Mouse (Mus musculus) telencephalon, adult 2 months (tissue): ENCODE measurements at regions not wholly inside any gene's neighbourhood (a gene's known extent, or its start where the extent isn't known, plus 50 kb on each side); places are given as distances from the start of the nearest gene placed in this dataset.
"Not testable (repeated sequence)": the region's sequence is repeated elsewhere in the genome, so short reads cannot be mapped to it uniquely, and the experiment has no call there.

ENCODE experiments used
- DNase-seq: peaks from one replicate; pipeline ENCODE4 v3.0.0-alpha.2; 2011; ENCODE audit warnings: low read depth, low spot score

DNA sequence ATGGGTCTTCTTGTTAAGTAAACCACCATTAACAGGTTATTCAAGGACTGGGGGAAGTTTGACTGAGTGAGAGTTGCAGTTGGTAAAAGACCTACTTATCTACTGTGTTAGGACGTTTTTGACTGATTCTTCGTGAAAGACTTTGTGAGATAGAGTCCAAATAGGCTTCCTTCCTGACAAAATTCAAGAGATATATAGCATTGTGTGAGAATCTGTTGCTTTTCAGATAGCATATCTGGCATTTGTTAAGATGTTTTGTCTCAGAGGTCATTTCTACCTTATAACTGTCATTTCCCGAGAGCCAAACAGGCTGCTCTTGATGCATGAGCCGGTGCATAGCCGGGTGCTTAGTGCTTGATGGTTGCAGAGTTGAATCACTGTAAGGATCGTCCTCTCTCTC, 214.8 kb downstream of the Pten start:
- DNase-seq, result no peak

DNA sequence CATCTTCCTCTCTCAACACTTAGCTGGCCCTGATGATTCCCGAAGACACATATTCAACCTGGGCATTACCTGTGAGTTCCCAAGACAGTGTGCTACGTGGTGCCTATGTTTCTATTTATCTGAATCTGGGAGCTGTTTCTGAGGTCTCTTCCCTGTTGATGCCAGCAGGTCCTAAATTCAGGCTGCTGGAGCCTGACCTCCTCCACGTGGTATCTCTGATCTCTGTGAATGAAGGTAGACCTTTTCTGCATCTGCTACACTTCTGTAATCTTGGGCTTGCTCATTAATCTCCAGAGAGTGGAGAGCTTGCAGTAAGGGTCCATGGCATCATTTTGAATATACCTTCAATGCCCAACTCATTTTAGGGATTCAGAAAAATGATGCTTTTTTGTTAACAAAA, 215.8 kb downstream of the Pten start:
- no peak for DNase-seq

DNA sequence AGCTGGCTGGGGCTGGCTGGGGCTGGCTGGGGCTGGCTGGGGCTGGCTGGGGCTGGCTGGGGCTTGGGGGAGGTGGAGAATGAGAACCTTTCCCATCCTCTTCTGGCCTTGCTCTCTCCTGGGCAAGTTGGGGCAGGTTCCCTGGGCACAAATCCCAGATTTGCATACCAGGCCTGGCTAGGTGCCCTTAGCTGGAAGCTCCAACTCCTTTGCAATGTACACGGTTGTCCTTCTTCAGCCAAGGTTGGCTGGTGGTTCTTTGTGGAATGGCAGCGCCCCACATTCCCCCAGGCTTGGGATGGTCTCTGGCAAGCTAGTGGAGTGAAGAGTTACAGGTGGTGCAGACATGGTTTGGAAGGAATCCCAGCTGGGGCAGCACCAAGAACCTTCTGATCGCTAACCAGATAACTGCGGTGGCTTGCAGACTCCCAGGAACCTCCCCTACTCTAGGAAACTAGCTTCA, 217.5 kb downstream of the Pten start:
- DNase-seq, result no peak

DNA sequence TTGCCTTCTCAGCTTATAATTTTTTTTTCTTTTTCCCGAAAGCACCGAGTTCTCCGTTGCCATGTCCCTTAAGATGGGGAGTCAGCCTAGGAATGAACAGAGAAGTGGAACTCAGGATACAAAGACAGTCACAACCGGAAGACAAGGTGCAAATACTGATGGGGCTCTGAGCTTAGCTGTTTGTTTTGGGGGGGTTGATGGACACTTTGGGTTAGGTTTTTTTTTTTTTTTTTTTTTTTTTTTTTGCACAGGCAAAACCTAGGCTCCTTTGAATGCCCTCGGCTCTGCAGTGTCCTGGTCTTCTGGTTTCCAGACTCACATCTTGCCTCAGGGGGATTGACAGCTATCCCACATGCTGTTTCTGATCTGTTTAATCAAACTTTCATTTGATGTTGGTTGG, 218.0 kb downstream of the Pten start:
- DNase-seq, result no peak

DNA sequence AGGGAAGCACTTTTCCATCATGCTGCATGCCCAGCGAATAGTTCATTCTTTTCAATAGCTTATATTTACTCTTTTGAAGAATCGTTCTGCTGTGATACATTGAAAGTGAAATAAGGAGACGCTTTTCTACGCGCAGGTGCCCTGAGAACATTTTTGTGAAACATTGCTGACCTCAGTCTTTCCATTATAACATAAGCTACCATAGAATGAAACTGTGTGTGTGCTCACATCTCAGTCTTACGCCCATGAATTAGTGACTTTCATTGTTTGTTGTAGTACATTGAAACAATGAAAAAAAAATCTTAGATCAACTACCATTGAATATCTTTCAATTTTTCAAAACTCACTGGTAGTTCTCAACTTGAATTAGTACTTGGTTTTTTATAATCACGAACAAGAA, 219.2 kb downstream of the Pten start:
- DNase-seq, result no peak

DNA sequence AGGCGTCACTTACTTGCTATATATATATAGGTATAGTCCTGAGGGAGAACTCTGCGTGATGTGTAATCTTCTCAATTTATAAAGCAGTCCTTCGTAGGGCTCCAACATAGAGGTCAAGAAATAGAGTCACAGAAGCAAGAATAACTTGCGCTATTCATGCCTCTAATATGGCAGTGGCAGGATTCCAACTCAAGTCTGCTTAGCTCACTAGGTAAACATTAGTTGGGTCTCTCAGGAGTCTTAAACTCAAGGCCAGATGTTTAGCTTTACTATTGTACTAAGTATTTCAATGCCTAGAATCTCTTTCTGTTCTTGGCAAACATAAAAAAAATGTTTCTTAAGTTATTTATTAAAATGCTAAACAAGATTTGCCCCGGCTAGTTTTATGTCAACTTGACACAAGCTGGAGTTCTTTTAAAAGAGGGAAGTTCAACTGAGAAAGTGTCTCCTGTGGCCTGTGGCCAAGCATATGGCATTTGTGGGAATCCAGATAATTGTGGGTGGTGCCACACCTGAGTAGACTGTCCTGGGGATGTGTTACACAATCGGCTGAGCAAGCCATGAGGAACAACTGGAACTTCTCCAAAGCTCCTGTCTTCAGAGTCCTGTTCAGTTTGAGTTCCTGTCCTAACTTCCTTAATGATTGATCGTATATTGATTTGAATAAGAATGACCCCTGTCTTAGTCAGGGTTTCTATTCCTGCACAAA, 220.9 kb downstream of the Pten start:
- no peak for DNase-seq

DNA sequence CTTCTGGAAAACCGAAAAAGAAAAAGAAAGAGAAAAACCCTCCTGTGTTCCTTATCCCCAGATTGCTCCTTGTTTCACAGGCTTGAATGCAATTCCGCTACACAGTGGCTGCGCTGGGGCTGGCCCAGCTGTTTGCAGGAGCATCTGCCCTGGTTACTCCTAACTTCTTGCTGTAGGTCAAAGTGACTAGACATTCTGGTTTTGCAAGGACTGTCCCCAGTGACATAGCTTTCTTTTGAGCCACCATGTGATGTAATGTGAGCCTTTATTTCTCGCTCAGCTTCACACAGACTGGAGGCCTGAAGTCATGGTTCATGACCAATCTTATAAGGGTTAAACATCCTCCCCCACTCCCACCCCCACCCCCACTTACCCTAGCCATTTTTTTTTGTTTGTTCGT, 222.8 kb downstream of the Pten start:
- no peak for DNase-seq

DNA sequence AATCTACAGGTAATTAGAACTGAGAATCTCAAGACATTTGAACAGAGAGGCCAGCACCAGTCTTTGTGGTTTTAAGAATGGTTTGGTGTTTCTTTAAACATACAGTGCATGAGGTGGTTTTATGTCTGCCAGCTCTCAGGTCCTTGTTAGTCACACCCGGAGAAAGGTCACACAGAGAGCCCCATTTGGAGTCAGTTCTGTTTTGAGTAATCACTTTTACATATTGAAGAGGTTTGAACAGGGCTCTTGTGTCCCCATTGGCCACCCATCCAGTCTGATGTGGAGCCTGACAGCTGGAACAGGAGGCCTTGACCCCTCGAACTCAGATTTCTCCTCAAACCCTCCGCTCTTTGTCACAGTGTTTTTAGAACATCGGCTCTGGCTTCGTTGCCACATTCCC, 231.4 kb downstream of the Pten start:
- DNase-seq, result no peak

DNA sequence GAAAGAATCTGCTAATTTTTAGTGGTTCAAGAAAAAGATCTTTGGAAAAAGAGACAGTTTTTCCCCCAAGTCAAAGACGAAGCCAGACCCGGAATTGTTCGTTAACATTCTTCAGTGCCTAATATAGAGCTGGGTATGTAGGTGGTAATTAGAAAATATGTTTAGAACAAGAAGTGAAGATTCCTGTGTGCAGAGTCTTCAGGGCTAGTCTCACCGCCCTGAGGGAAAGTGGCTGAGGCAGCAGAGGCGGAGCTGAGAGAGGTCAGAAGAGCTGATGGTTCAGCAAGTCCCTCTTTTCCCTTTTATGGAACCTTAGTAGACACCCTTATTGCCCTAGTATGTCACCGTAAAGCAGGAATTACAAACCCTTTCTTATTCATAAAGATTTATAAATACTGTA, 232.0 kb downstream of the Pten start:
- DNase-seq, result no peak

DNA sequence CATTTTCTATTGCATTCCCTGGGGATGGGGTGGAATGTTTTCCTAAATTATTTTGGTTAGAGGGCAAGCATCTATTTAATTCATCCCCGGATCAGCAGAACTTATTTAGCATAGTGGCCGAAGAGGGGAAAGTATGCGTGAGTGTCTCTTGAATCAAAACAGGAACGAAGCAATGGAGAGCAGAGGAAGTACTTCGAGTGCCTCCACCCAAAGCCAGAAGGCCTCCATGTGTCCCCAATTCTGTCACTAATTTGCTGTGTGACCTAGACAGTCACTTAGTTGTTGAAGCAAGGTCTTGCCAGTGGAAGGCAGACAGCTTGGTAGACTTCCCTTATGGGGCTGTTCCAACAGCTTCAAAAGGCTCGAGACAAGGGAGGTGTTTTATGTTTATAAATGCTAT, 233.3 kb downstream of the Pten start:
- no peak for DNase-seq

DNA sequence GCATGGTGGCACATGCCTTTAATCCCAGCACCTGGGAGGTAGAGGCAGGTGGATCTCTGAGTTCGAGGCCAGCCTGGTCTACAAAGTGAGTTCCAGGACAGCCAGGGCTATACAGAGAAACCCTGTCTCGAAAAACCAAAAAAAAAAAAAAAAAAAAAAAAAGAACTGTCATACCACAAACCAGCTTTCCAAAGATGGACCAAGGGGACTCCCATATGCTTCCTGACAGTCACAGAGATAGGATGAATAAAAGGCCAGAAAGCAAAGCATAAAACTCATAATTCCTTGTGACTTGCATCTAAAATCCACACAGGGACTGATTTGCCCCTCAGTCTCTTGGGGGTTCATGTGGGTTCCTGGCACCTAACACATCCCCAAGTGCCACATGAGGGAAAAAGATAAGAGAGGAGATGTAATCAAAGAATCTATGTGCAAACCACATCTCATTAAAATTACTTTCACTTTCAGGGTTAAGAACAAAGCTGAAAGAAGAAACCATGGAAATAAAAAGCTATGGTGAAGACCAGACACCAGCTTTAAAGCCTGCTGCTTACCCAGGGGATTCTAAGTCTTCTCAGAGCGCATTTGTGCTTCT, 241.4 kb downstream of the Pten start:
- DNase-seq, result no peak

DNA sequence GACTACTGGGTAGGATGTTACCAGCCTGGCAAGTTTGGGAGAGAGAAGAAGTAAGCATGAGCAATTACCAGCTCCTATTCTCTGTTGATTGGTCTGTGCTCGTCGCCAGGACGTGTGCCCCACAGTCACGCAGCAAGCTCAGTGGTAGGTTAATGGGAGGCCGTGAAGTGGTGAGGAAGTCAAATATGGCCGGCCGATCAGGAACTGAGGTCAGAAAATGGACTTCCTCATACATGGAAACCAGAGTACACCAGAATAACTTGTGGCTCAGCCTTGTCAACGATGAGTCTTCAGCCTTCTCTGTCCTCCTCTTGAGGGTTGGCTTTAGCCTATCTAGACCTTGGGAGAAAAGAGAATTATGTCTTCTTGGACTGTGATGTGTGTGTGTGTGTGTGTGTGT, 250.3 kb downstream of the Pten start:
- no peak for DNase-seq

DNA sequence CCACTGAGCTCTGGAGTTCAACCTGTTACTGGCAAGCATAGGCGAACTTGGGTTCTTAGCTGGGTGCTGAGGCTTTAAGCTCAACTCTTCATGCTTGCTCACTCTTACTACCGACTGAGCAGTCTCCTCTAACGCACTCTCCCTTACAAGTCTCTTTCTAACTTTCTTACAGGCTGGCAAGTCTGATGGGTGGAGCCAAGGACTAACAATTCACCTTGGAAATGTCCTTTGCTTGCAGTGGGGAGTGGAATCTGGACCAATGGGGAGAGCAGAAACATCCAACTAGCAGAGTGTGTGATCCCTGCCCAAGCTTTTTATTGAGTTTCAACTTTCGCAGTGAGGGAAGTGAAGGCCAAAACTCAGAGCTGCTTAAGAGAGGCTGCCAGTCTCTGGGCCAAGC, 250.8 kb downstream of the Pten start:
- no peak for DNase-seq

DNA sequence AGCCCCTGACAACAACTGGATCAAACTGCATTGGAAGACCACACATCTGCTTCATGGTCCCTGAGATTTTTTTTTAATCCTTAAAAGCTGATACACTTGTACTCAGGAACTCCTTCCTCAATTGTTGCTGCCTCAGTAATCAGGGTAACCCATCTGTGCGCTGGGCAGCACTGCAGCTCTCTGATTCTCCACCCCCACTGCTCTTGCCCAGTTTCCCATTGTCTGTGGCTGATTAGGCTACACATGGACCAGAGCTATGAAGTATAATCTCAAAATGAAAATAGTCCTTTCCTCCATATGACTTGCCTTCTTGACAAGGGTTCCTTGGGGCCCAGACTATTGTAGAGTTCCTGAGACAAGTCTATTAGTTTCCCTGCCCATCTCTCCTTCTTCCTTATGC, 251.5 kb downstream of the Pten start:
- no peak for DNase-seq

DNA sequence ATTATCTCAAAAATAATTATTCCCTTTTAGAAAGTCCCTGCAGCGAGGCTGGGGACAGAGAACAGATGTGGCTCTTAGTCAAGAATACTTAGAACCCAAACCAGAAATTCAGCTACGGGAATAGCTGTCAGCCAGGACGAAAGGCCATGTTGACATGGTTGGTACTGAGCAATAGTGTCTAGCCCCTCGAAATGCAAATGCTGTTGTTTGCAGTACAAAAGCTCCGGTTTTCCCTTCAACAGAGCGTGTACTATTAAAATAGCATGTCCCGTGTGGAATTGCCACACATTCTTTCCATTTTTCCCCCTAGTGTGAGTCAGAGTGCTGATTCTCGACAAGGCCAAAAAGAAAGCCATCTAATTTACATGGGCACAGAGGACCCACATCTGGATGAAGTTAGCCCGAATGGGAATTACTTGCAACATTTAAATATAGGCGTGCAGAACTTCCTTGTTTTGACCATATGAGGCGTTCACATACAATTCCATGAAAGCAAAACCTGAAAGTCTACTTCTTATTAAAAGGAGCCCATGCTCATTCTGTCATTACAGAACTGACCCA, 253.7 kb downstream of the Pten start:
- DNase-seq, result peak; percentile 3

DNA sequence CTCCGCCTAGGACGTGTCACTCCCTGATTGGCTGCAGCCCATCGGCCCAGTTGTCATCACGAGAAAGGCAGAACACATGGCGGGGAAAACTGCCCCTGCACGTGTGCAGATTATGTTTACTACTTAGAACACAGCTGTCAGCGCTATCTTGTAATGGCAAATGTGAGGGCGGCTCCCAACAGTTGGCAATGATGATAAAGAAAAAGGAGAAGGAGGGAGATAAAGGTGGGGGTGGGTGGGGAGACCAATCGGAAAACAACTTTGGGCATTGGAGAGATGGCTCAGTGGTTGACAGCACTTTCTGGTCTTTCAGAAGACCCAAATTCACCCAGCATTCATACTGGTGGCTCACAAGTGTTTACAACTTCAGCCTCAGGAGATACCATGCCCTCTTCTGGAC, 257.6 kb downstream of the Pten start:
- DNase-seq, result not testable (repeated sequence)

DNA sequence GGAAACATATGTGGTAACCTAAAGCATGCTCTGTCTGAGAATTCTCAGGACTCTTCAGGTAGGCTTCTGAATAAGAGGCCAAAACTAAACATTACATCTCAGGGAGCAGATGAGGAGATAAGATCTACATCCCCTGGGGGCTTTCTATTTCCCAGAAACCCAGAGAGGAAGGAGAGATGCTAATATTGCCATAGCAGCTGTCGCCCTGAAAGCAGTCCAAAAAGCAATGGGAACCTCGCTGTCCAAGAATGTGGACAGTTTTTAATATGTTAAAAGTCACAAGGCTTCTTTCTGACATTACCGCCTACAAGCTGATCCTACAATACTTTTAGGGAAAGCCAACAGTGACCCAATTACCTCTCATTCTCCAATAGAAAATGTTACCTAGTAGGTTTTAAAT, 263.9 kb downstream of the Pten start:
- no peak for DNase-seq

DNA sequence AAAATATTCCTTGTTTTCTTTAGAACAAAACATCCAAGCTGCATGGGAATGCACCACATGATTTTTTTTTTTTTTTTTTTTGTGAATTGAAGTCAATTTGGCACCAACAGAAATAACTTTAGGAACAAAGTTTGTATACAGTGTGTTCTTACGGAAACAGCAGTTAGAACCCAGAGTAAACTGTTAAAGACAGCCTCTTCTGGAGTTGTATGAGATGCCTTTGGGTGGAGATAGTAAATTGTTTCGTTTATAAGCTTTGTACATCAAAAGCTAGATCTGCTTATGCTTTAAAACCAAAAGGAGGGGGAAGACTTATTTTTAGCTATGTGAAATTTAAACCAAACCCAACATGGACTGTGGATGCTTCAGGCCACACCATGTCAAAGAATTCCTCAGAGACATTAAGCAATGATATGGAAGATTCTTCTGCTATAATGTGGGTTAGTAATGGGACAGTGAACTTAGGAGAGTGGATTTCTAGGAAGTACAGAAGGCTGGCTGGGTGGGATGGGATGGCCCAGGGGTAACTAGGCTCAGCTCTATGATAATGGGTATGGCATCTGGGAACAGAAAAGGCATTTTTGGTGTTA, 265.6 kb downstream of the Pten start:
- no peak for DNase-seq

DNA sequence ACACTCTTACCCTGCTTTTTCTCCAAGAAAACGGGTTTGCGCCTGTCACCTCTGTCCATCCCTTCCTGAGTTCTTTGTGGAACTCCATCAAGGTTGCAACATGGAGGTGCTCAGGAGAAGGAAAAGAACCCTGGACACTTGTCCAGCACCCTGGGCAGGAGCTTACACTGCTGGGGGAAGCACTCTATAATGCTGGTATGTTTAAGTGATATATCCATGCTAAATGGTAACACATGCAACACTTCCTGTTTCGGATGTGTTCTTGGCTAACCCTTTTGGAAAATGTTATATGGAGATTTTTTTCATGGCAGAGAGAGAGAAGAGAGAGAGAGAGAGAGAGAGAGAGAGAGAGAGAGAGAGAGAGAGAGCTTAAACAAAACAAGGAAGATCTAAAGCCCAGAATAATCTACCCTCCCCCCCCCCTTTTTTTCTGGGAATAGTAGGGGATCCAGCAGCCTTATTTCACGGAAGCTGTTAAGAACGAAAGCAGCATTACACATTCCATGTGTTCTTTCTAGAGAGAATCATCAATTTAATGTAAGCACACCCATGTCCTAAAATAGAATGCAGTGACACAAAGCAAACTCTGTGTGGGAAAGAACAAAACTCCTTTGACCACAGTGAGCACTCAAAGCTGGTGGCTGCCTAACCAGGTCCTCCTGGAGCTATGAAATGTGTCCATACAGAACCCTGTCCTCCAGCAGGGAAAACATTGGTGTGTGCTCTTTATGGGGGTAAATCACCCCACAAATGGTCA, 272.6 kb downstream of the Pten start:
- no peak for DNase-seq

DNA sequence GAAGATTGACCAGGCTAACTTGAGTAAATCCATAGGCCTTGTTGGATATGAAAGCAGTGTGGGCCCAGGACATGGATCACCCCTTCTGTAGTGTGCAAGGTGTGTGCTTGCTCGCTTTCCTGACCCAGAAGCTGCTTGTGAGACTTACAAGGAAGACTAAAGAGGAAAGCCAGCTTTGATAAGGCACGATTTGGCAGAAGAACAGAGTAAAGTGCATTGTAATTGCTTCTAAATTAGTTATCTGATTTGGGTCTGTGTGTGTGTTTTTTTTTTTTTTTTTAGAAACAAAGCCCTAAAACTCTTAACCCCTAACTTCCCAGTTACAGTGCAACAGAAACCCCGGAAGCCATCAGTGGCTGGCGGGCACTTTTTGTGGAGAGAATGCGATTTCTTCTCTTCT, 283.2 kb downstream of the Pten start:
- DNase-seq, result no peak

DNA sequence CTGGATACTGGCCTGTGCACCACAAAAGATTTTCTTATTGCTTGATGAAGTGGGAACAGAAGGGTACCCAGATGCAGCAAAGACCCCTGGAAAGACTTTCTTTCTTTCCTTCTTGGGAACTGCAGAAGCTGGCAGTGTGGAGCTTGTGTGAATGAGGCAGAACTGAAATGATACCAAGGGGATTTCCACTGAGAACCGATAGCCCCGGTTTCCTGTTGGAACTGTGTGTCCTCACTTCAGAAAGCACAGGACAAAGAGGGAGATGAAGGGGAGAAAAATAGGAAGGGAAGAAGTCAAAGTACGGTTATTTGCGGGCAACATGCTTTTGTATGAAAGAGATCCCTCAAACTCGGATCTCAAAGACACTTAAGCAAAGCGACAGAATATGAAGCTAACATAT, 283.7 kb downstream of the Pten start:
- DNase-seq, result no peak

DNA sequence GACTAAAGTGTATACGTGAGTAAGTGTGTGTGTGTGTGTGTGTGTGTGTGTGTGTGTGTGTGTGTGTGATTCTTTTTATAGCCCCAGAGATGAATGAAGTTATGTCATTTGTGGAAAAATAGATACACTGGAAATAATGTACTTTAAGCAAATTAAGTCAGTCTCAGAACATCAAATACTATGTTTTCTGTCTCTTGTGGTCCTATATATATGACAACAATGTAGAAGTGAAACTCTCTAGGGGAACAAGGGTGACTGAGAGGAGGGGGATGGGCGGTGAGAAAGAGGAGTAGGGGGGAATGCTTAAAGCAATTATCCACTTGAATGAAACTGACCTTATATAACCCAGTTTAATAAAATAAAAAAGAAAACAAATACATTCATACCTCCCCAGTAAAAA, 285.5 kb downstream of the Pten start:
- no peak for DNase-seq
